Mouse (Mus musculus) ES-E14 (cell line): Measurements from ENCODE around the gene Gm30083. TPM values are rescaled to one million over a fixed set of nuclear protein-coding genes. Genes with fewer than 3 reads are reported as not detected.
A peak's percentile ranks its signal among the peaks of the same experiment; 100 is the strongest.

Source experiments
- DNase-seq: peaks from one replicate; pipeline ENCODE4 v3.0.0-alpha.2; 2013; ENCODE audit warnings: low read depth, low spot score
- H3K27ac ChIP-seq: 2 replicates; pipeline ENCODE4 v1.5.1; 2012; ENCODE audit warnings: low read depth, mild to moderate bottlenecking, low read length, moderate library complexity, mixed read lengths; ENCODE audit not compliant: poor library complexity, insufficient read depth, severe bottlenecking
- H3K36me3 ChIP-seq: 2 replicates; pipeline ENCODE4 v1.6.1; 2012; ENCODE audit warnings: mild to moderate bottlenecking, low read length, moderate library complexity, mixed read lengths; ENCODE audit not compliant: control insufficient read depth, poor library complexity, insufficient read depth, severe bottlenecking
- H3K4me1 ChIP-seq, 2 experiments: fragments of 150-350 bp in 1 of 2; sonication (generic) in 1 of 2; 2 replicates each; pipeline ENCODE4 v1.6.1; 2012; ENCODE audit warnings: low read length in 2 of 2, mild to moderate bottlenecking in 1 of 2, mixed read lengths in 1 of 2; ENCODE audit not compliant: control insufficient read depth in 2 of 2, insufficient read depth in 2 of 2, poor library complexity in 1 of 2
- H3K4me3 ChIP-seq, 2 experiments: fragments of 150-350 bp in 1 of 2; sonication (generic) in 1 of 2; 2 replicates each; pipeline ENCODE4 v1.5.1; 2012; ENCODE audit warnings: low read length in 2 of 2, low read depth in 1 of 2, mild to moderate bottlenecking in 1 of 2, mixed read lengths in 1 of 2; ENCODE audit not compliant: insufficient read depth in 1 of 2, poor library complexity in 1 of 2, severe bottlenecking in 1 of 2
- H3K9ac ChIP-seq: 2 replicates; pipeline ENCODE4 v1.6.1; 2012; ENCODE audit warnings: low read depth, mild to moderate bottlenecking, low read length, mixed read lengths; ENCODE audit not compliant: poor library complexity, insufficient read depth, severe bottlenecking
- H3K9me3 ChIP-seq: fragments of 150-350 bp; sonication (generic); 2 replicates; pipeline ENCODE4 v1.6.1; 2012; ENCODE audit warnings: low read depth, mild to moderate bottlenecking, low read length; ENCODE audit not compliant: control insufficient read depth, insufficient read depth
- CHD2 ChIP-seq: IDR thresholded peaks from 2 replicates; pipeline ENCODE4 v1.6.1; 2014; ENCODE audit warnings: mild to moderate bottlenecking, low read depth, low read length, inconsistent platforms
- HCFC1 ChIP-seq: IDR thresholded peaks from 2 replicates; pipeline ENCODE4 v1.6.1; 2012; ENCODE audit warnings: low read length, inconsistent platforms, borderline replicate concordance; ENCODE audit not compliant: insufficient read depth
- MAFK ChIP-seq: IDR thresholded peaks from 2 replicates; pipeline ENCODE4 v1.6.1; 2014; ENCODE audit warnings: mild to moderate bottlenecking, low read depth, low read length, inconsistent platforms; ENCODE audit not compliant: insufficient read depth
- ZC3H11A ChIP-seq: IDR thresholded peaks from 2 replicates; pipeline ENCODE4 v1.6.1; 2012; ENCODE audit warnings: low read depth, mild to moderate bottlenecking, inconsistent platforms, low read length, borderline replicate concordance
- ZNF384 ChIP-seq: IDR thresholded peaks from 2 replicates; pipeline ENCODE4 v1.6.1; 2012; ENCODE audit warnings: low read depth, low read length, inconsistent platforms
- in situ Hi-C, 2 experiments: fragments of 600-800 bp; cut with MboI; formaldehyde crosslinking; loops; one replicate each; pipeline ENCODE4 v1.15.1; 2025; ENCODE audit warnings: low sequenced_read_pairs in 2 of 2, inconsistent platforms in 1 of 2; ENCODE audit not compliant: unreplicated experiment in 2 of 2
- total RNA-seq: library from RNA; depleted of rRNA; stranded (reverse); fragments of 300-350 nt; gene quantifications from 2 replicates; pipeline ENCODE4 v1.2.3, GENCODE M21; 2012

Gene Gm30083
- total RNA-seq, 1 experiment, result not detected

- no peak for DNase-seq
- no peak overlapping the region for H3K4me3 ChIP-seq
- no peaks in the 10 kb centered on the region for H3K9me3 ChIP-seq
- H3K27ac ChIP-seq, result no peak overlapping the region
- H3K4me1 ChIP-seq, result no peaks in the 10 kb centered on the region
- H3K9ac ChIP-seq, result no peak overlapping the region
- in situ Hi-C loops, result loop anchor here in 1 of 2 experiments (10.0 kb wide), 1 partner anchor 61 kb away; the partner anchor contains the start of gene Antxrl
- no peaks in the 10 kb centered on the region for H3K36me3 ChIP-seq
- TF ChIP-seq MAFK (no peak), ZC3H11A (no peak), CHD2 (no peak), ZNF384 (no peak), HCFC1 (no peak)
Measured at GRCm38 (mm10) chr14:33993521-33994289, 21.3 kb downstream of the Gm30083 start.

- no peaks in the 10 kb centered on the region for H3K36me3 ChIP-seq
- in situ Hi-C loops, result loop anchor here in 1 of 2 experiments (10.0 kb wide), 1 partner anchor 62 kb away; the partner anchor contains the start of gene Antxrl
- no peak for DNase-seq
- no peak overlapping the region for H3K4me3 ChIP-seq
- no peaks in the 10 kb centered on the region for H3K9me3 ChIP-seq
- TF ChIP-seq MAFK, result no peak
- no peak for TF ChIP-seq ZC3H11A
- no peak for TF ChIP-seq ZNF384
- no peak for TF ChIP-seq HCFC1
- no peak for TF ChIP-seq CHD2
- no peaks in the 10 kb centered on the region for H3K4me1 ChIP-seq
- H3K27ac ChIP-seq, result no peak overlapping the region
- H3K9ac ChIP-seq, result no peak overlapping the region
Measured at GRCm38 (mm10) chr14:33993051-33993450, 21.9 kb downstream of the Gm30083 start.

GRCm38 (mm10) chr14:33991971-33992370, 23.0 kb downstream of the Gm30083 start:
- H3K4me1 ChIP-seq, result no peaks in the 10 kb centered on the region
- no peaks in the 10 kb centered on the region for H3K9me3 ChIP-seq
- in situ Hi-C loops, result loop anchor here in 1 of 2 experiments (10.0 kb wide), 1 partner anchor 63 kb away; the partner anchor contains the start of gene Antxrl
- no peak overlapping the region for H3K9ac ChIP-seq
- DNase-seq, result no peak
- no peak overlapping the region for H3K4me3 ChIP-seq
- H3K27ac ChIP-seq, result no peak overlapping the region
- TF ChIP-seq ZNF384 (no peak), HCFC1 (no peak), CHD2 (no peak), ZC3H11A (no peak), MAFK (no peak)
- no peaks in the 10 kb centered on the region for H3K36me3 ChIP-seq

GRCm38 (mm10) chr14:33989201-33989600, 25.8 kb downstream of the Gm30083 start:
- Histone ChIP-seq H3K9me3 (no peaks in the 10 kb centered on the region), H3K9ac (no peak overlapping the region), H3K4me1 (no peaks in the 10 kb centered on the region), H3K27ac (no peak overlapping the region), H3K4me3 (no peak overlapping the region), H3K36me3 (no peaks in the 10 kb centered on the region)
- in situ Hi-C loops, result no loop called here
- peak; percentile 12 for DNase-seq
- TF ChIP-seq CHD2 (no peak), ZC3H11A (no peak), HCFC1 (no peak)
